Mouse (Mus musculus) thymus, postnatal 0 days (tissue): Measurements from ENCODE around the gene Ccdc28b. TPM values are rescaled to one million over a fixed set of nuclear protein-coding genes. Genes with fewer than 3 reads are reported as not detected.

ENCODE experiments used
- DNase-seq: peaks from one replicate; pipeline ENCODE4 v3.0.0-alpha.2; 2015; ENCODE audit warnings: low spot score
- polyA plus RNA-seq: library from polyadenylated mRNA; unstranded; fragments of >200 nt; fragmentation: Nextera tagmentation; extraction: Ambion mirVana; gene quantifications from 2 replicates; pipeline ENCODE4 v1.2.1, GENCODE M21; 2015

Ccdc28b gene
- polyA plus RNA-seq, 1 experiment from 2014 or later = 87.2 TPM

DNA sequence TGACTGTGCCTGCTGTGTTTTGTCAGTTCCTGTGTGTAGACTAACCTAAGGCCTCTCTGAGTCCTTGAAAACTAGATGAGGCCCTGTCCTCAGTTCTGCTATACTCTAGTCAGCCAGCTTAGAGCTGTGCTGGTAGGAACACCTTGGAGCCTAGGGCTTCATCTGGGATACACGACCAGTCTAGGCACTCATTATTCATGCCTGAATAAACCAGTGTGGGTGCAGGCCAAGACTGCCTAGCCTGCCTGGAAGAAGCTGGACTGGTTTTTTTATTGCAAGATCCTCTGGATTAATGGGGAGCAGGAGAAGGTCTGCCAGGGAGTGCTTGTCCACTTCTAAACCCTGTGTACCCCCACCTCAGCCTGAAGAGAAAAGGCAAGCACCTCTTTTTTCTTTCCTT is 36.8 kb downstream of the Ccdc28b start:
- DNase-seq = no peak

GRCm38 (mm10) chr4:129585773-129586172 is 38.0 kb downstream of the Ccdc28b start:
- no peak for DNase-seq

- DNase-seq = peak; percentile 91
Observed at GRCm38 (mm10) chr4:129584884-129585608, 38.7 kb downstream of the Ccdc28b start.

DNA sequence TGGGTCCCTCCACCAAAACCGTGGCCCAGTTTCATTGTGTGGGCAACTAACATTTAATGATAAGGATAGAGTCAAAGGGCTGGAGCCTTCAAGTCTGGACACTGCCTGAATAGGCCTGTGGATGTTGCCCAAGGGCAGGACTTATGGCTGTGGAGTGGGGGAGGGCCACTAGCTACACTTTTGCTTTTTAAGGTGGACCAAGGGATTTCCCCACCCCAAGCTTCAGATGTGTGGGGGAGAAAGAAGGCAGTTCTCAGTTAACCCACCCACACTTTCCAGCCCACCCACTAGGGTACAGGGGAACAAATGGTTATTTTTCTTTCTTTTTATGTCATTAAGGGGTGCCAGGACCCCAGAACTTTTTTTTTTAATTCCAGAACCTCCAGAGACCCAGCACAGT is 39.4 kb downstream of the Ccdc28b start:
- DNase-seq = no peak

- DNase-seq = peak; percentile 22
Observed at GRCm38 (mm10) chr4:129582251-129582650, 41.5 kb downstream of the Ccdc28b start.

DNA sequence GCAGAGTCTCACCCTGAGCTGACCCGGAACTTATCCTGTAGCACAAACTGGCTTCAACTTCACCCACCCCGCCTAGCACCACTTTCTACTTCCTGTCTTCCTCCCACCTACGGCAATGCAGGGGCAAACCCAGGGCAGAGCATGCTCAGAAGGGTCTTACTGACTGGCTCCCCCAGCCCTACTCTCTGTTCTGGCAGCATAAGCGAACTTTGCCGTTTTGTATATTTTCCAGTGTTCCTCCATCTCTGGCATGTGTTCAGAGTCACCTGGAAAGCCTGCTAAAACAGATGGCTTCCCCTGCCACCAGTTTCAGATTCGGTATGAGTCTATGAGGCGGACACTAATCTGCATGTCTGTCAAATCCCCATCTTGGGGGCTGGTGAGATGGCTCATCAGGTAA is 43.4 kb downstream of the Ccdc28b start:
- peak; percentile 64 for DNase-seq

- no peak for DNase-seq
Observed at GRCm38 (mm10) chr4:129578466-129578865, 45.3 kb downstream of the Ccdc28b start, which contains the start of gene Fam167b. TSS of gene Fam167b (minus strand) at chr4:129578549.

DNA sequence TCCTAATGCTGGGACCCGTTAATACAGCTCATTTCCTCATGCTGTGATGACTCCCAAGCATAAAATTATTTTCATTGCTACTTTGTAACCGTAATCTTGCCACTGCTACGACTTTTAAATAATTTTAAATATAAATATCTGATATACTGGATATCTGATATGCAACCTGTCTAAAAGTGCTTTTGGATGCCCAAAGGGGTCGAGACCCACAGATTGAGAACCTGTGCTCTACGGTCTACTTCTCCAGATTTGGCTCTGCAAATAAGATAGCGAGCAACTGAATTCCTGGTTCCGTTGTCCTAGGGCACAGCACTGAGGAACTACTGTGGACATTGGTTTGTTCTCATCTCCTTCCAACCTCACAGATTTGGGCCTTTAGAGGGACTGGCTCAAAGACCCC is 46.1 kb downstream of the Ccdc28b start:
- no peak for DNase-seq

- peak; percentile 67 for DNase-seq
Observed at GRCm38 (mm10) chr4:129576863-129577491, 46.8 kb downstream of the Ccdc28b start.

DNA sequence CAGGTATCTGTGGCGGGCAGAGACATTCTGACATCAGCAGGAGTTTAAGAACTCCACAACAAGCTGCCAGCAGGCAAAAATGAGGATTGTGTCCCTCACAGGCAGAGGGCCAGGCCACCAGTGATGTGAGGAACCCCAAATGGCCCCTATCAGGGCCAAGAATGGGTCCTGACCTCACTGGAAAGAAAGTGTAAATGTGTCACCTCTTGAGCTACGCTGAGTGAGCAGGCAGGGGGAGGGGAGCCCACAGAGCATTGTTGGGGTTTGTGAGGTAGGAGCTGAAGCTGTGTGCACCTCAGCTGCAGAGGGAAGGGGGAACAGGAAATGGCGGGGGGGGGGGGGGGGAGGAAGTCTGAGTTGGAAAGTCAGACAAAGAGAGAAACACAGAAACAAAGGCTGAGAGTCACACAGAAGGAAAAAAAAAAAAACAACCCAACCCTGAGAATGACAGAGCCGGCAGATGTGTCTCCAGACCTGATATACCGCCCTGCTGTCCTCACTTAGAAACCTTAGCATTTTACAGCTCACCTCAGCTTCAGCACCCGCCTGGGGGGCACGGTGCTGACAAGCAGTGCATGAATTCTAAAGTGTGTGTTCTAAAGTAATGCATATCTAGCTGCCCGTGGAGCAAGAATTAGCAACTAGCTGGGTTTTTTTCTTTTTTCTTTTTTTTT is 48.4 kb downstream of the Ccdc28b start:
- peak; percentile 95 for DNase-seq

DNA sequence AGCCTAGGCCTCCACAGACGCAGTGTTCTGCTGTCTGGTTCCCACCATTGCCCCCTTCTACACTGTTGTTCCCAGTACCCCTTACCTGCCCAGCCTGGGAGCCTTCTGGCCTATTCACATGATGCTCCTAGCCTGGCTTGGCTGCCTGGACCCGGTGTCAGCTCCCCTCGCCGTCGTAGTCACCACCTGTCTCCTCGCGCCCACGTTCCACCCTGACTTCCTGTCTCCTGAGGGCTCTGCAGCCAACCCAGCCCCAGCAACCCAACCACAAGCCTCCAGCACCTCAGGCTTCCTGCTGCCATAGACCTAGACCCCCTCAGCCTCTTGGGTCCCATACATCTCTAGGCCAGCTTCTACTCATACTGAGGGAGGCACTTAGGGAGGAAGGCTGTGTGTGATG is 50.3 kb downstream of the Ccdc28b start, which contains the start of gene Lck:
Lck (minus strand) TSS at position 212 of the 400 bp plus-strand sequence.
- peak; percentile 90 for DNase-seq

GRCm38 (mm10) chr4:129573093-129573370 is 50.7 kb downstream of the Ccdc28b start:
- no peak for DNase-seq

GRCm38 (mm10) chr4:129572236-129573092 is 51.3 kb downstream of the Ccdc28b start:
- DNase-seq = no peak

- peak; percentile 33 for DNase-seq
Observed at GRCm38 (mm10) chr4:129571551-129572084, 52.1 kb downstream of the Ccdc28b start.

- DNase-seq = no peak
Observed at GRCm38 (mm10) chr4:129570028-129570427, 53.7 kb downstream of the Ccdc28b start.

Other genes starting within 250 kb of the Ccdc28b start
- 6.0 and 6.6 TPM in 2 replicates for gene Zbtb8a, start 245.8 kb downstream of the Ccdc28b start, polyA plus RNA-seq
- 1.7 and 1.8 TPM in 2 replicates for gene Zbtb8b, start 183.1 kb downstream of the Ccdc28b start, polyA plus RNA-seq
- 18.4 and 19.1 TPM in 2 replicates for gene Bsdc1, start 162.4 kb downstream of the Ccdc28b start, polyA plus RNA-seq
- gene Tssk3, start 132.9 kb downstream of the Ccdc28b start, polyA plus RNA-seq = 0.09 TPM in 1 of 2 replicates, not detected in the other
- 0.62 TPM in 1 of 2 replicates, not detected in the other for gene Fam229a, start 132.8 kb downstream of the Ccdc28b start, polyA plus RNA-seq
- 382 and 399 TPM in 2 replicates for gene Marcksl1, start 110.4 kb downstream of the Ccdc28b start, polyA plus RNA-seq
- 310 and 317 TPM in 2 replicates for gene Hdac1, start 81.2 kb downstream of the Ccdc28b start, polyA plus RNA-seq
- gene Lck, start 50.3 kb downstream of the Ccdc28b start, polyA plus RNA-seq = 1,471 and 1,532 TPM in 2 replicates
- 2.6 and 3.7 TPM in 2 replicates for gene Fam167b, start 45.4 kb downstream of the Ccdc28b start, polyA plus RNA-seq
- 325 and 333 TPM in 2 replicates for gene Eif3i, start 23.3 kb downstream of the Ccdc28b start, polyA plus RNA-seq
- 190 and 230 TPM in 2 replicates for gene Tmem234, start 23.3 kb downstream of the Ccdc28b start, polyA plus RNA-seq
- gene Dcdc2b, start 9.7 kb downstream of the Ccdc28b start, polyA plus RNA-seq = 3.0 and 3.3 TPM in 2 replicates
- gene Iqcc, start 4.8 kb downstream of the Ccdc28b start, polyA plus RNA-seq = 39.5 and 40.6 TPM in 2 replicates
- 57.4 and 64.5 TPM in 2 replicates for gene Txlna, start 17.1 kb upstream of the Ccdc28b start, polyA plus RNA-seq
- 8.9 and 11.6 TPM in 2 replicates for gene Kpna6, start 48.8 kb upstream of the Ccdc28b start, polyA plus RNA-seq
- gene Tmem39b, start 72.9 kb upstream of the Ccdc28b start, polyA plus RNA-seq = 7.7 and 9.2 TPM in 2 replicates
- gene Khdrbs1, start 118.4 kb upstream of the Ccdc28b start, polyA plus RNA-seq = 127 and 145 TPM in 2 replicates
- 526 and 559 TPM in 2 replicates for gene Ptp4a2, start 187.3 kb upstream of the Ccdc28b start, polyA plus RNA-seq